12 mouse cellular contexts compared by ENCODE assay signal in the genomic region with DNA sequence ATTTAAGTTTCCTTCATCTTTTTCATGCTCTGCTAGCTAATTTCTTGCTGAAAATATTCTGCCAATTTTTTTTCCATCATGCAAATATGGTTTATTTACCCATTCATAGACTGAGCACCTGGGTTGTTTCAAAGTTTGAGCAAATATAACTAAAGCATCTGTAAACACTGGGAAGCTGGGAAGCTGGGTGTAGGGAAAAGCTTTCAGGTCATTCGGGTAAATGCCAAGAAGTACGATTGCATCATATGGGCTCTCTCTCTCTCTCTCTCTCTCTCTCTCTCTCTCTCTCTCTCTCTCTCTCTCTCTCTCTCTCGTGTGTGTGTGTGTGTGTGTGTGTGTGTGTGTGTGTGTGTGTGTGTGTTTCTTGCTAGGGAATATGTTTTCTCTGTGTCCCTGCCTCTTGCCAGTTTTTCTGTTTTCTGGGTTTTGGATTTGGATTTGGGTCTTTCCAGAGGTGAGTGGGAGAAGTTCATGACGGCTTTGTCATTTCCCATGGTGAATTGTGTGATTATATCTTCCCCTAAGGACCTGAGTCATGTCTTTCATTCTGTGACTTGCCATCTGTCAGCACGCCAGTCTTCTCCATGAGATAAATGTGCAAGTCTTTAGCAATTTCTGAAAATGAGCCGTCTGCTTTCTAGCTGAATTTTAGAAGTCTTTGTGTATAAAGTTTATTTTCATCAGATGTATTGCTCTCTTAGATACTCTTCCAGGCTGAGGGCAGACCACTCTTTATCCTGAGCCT.
DNase-seq lines count a peak whose midpoint lies in the region.
"Had no signal": no experiment of that assay in that cellular context is flagged by ENCODE, and none has a peak within 500 bp of the region (broad histone marks: within the 10 kb centered on the region; RNA-seq: fewer than 3 reads in every experiment).

No protein-coding gene starts in this region.

- DNase-seq in layer of hippocampus, adult 18-20 months (ENCODE audit: low spot score in 2 of 2), result peak; percentile 22 to 41
- DNase-seq in layer of hippocampus, adult 11-12 months (ENCODE audit: low spot score), result no peak
- DNase-seq in right cerebral cortex, adult 18-20 months, result peak; percentile 4
- DNase-seq in right cerebral cortex, postnatal 10 days (ENCODE audit: low spot score in 2 of 2), result no peak
- DNase-seq in brain, adult 2 months (ENCODE audit: low read depth, low spot score), result peak; percentile 57
- DNase-seq in telencephalon, adult 2 months (ENCODE audit: low read depth, low spot score), result peak; percentile 19
- DNase-seq in left cerebral cortex, postnatal 4 days, result no peak
- DNase-seq: adrenal gland, postnatal 25 days; cerebellum, adult 2 months; liver, postnatal 0 days; right cerebral cortex, postnatal 25 days; thymus, postnatal 25 days had no signal

- intact Hi-C loops in left cerebral cortex, postnatal 4 days (cut with DNase I), result no loop called here

Comparison
In these comparisons a context has a peak if more than half of its experiments do, and no peak if none do; other contexts are left out.
1. DNase-seq: peak in layer of hippocampus, adult 18-20 months (2 of 2), right cerebral cortex, adult 18-20 months (single experiment), brain, adult 2 months (single experiment) and telencephalon, adult 2 months (single experiment); none in layer of hippocampus, adult 11-12 months (single experiment), right cerebral cortex, postnatal 10 days (0 of 2) and left cerebral cortex, postnatal 4 days (single experiment).